ENCODE assay signal across 22 mouse cellular contexts in genomic region chr8:69814881-69815280, GRCm38 (mm10). TPM values are rescaled to one million over a fixed set of nuclear protein-coding genes. Genes with fewer than 3 reads are reported as not detected.
"Had no signal": no experiment of that assay in that cellular context is flagged by ENCODE, and none has a peak within 500 bp of the region (broad histone marks: within the 10 kb centered on the region; RNA-seq: fewer than 3 reads in every experiment).

No protein-coding gene starts in this region.

- H3K27ac ChIP-seq: heart, adult 2 months; heart, embryonic 13.5 days; heart, embryonic 15.5 days; hindbrain, embryonic 13.5 days; hindbrain, embryonic 15.5 days; hindbrain, postnatal 0 days; kidney, embryonic 15.5 days; kidney, postnatal 0 days; limb, embryonic 13.5 days; limb, embryonic 15.5 days; liver, embryonic 12.5 days; liver, embryonic 14.5 days had no signal

- H3K27me3 ChIP-seq: heart, embryonic 13.5 days; heart, embryonic 15.5 days; hindbrain, embryonic 13.5 days; hindbrain, embryonic 15.5 days; kidney, embryonic 15.5 days; limb, embryonic 13.5 days; limb, embryonic 15.5 days; liver, embryonic 12.5 days had no signal

- H3K4me2 ChIP-seq: heart, embryonic 11.5 days; heart, embryonic 13.5 days; heart, embryonic 15.5 days; hindbrain, embryonic 13.5 days; hindbrain, embryonic 15.5 days; kidney, embryonic 15.5 days; limb, embryonic 13.5 days; limb, embryonic 15.5 days; liver, embryonic 12.5 days had no signal

- H3K4me1 ChIP-seq: heart, embryonic 15.5 days; kidney, embryonic 15.5 days; limb, embryonic 13.5 days; limb, embryonic 15.5 days had no signal

- H3K4me3 ChIP-seq: heart, adult 2 months; heart, embryonic 13.5 days; heart, embryonic 15.5 days; hindbrain, embryonic 13.5 days; hindbrain, embryonic 15.5 days; kidney, embryonic 15.5 days; limb, embryonic 13.5 days; limb, embryonic 15.5 days; liver, embryonic 12.5 days had no signal

- H3K9me3 ChIP-seq: heart, embryonic 13.5 days; heart, embryonic 15.5 days; hindbrain, embryonic 13.5 days; hindbrain, embryonic 15.5 days; kidney, embryonic 15.5 days; limb, embryonic 13.5 days; limb, embryonic 15.5 days; liver, embryonic 12.5 days had no signal

- DNase-seq: gastrocnemius, postnatal 14 days; gastrocnemius, postnatal 36 days; heart, adult 2 months; heart, postnatal 14 days; heart, postnatal 36 days; kidney, postnatal 14 days; layer of hippocampus, adult 9-11 months; layer of hippocampus, postnatal 36 days; left cerebral cortex, postnatal 4 days had no signal

- H3K9ac ChIP-seq: heart, embryonic 13.5 days; heart, embryonic 15.5 days; hindbrain, embryonic 13.5 days; hindbrain, embryonic 15.5 days; kidney, embryonic 15.5 days; limb, embryonic 13.5 days; limb, embryonic 15.5 days; liver, embryonic 12.5 days; liver, embryonic 14.5 days had no signal

- ATAC-seq: hindbrain, postnatal 0 days had no signal

RNA-seq across cellular contexts. Expression of gene Lpar2, which starts 7.3 kb away (rescaled TPM):
- total RNA-seq: gastrocnemius, postnatal 36 days had no signal

RNA-seq across cellular contexts. Expression of gene Pbx4, which starts 17.4 kb away (rescaled TPM):
- total RNA-seq: gastrocnemius, adult 8-10 months; gastrocnemius, postnatal 36 days; heart, postnatal 36 days had no signal
